Mouse (Mus musculus) myocyte (in vitro differentiated cells): ENCODE data around the gene Zfpm1.
A peak's percentile ranks its signal among the peaks of the same experiment; 100 is the strongest.

Source experiments
- CEBPB ChIP-seq: IDR thresholded peaks from 2 replicates; pipeline ENCODE4 v1.6.1; 2011; ENCODE audit warnings: mild to moderate bottlenecking, moderate library complexity; ENCODE audit not compliant: poor library complexity, insufficient read depth, severe bottlenecking
- MAX ChIP-seq: IDR thresholded peaks from one replicate; pipeline ENCODE4 v1.6.1; 2011; ENCODE audit warnings: low read depth, mild to moderate bottlenecking, control low read depth
- MYOD1 ChIP-seq, 3 experiments: IDR thresholded peaks; one replicate each; pipeline ENCODE4 v1.6.1; 2011; ENCODE audit warnings: control low read depth in 2 of 3, low read depth in 2 of 3, mild to moderate bottlenecking in 2 of 3, moderate library complexity in 1 of 3; ENCODE audit not compliant: insufficient read length in 2 of 3, control insufficient read depth in 1 of 3
- POLR2A ChIP-seq: IDR thresholded peaks from one replicate; pipeline ENCODE4 v1.6.1; 2011; ENCODE audit warnings: low read depth, mild to moderate bottlenecking, control low read depth, moderate library complexity; ENCODE audit not compliant: insufficient read length
- POLR2AphosphoS2 ChIP-seq: IDR thresholded peaks from one replicate; pipeline ENCODE4 v1.6.1; 2011; ENCODE audit warnings: low read depth, control low read depth; ENCODE audit not compliant: insufficient read length
- REST ChIP-seq: IDR thresholded peaks from one replicate; pipeline ENCODE4 v1.6.1; 2011; ENCODE audit warnings: mild to moderate bottlenecking, control low read depth, moderate library complexity; ENCODE audit not compliant: insufficient read depth, insufficient read length
- TCF12 ChIP-seq: IDR thresholded peaks from one replicate; pipeline ENCODE4 v1.6.1; 2011; ENCODE audit warnings: mild to moderate bottlenecking, control low read depth; ENCODE audit not compliant: poor library complexity, insufficient read depth, severe bottlenecking

GRCm38 (mm10) chr8:122368494-122368893 is 86.6 kb downstream of the Zfpm1 start:
- TF ChIP-seq MAX: no peak
- TF ChIP-seq POLR2A: no peak
- TF ChIP-seq TCF12: no peak
- peak in 2 of 3 experiments; percentile 34 to 43 for TF ChIP-seq MYOD1 (IDR thresholded peaks at IDR 0.05; ENCODE audit: control insufficient read depth in 1 of 3, insufficient read length in 2 of 3, low read depth in 2 of 3)
- no peak for TF ChIP-seq REST
- TF ChIP-seq POLR2AphosphoS2: no peak
- no peak for TF ChIP-seq CEBPB
